Mouse (Mus musculus) liver, embryonic 12.5 days (tissue): ENCODE measurements at regions not wholly inside any gene's neighbourhood (a gene's known extent, or its start where the extent isn't known, plus 50 kb on each side); places are given as distances from the start of the nearest gene placed in this dataset.

Source experiments
- ATAC-seq: fragments of 200-750 bp; cut with Nextera tagmentation; 2 replicates; pipeline ENCODE4 v1.8.0; 2017; ENCODE audit warnings: moderate number of reproducible peaks, mild to moderate bottlenecking, moderate library complexity
- H3K27ac ChIP-seq: fragments of 300-500 bp; sonication (generic); 2 replicates; pipeline ENCODE4 v1.5.1; 2016; ENCODE audit warnings: mild to moderate bottlenecking
- H3K27me3 ChIP-seq: fragments of 300-500 bp; sonication (generic); replicated peaks from 2 replicates; pipeline ENCODE4 v1.6.1; 2016; ENCODE audit warnings: mild to moderate bottlenecking, moderate library complexity
- H3K36me3 ChIP-seq: fragments of 300-500 bp; sonication (generic); 2 replicates; pipeline ENCODE4 v1.6.1; 2016; ENCODE audit warnings: mild to moderate bottlenecking, moderate library complexity
- H3K4me1 ChIP-seq: fragments of 300-500 bp; sonication (generic); 2 replicates; pipeline ENCODE4 v1.6.1; 2016
- H3K4me2 ChIP-seq: fragments of 300-500 bp; sonication (generic); 2 replicates; pipeline ENCODE4 v1.6.1; 2016; ENCODE audit warnings: mild to moderate bottlenecking, moderate library complexity
- H3K4me3 ChIP-seq: fragments of 300-500 bp; sonication (generic); 2 replicates; pipeline ENCODE4 v1.5.1; 2016; ENCODE audit warnings: mild to moderate bottlenecking, moderate library complexity
- H3K9ac ChIP-seq: fragments of 300-500 bp; sonication (generic); 2 replicates; pipeline ENCODE4 v1.6.1; 2016; ENCODE audit warnings: mild to moderate bottlenecking, moderate library complexity
- H3K9me3 ChIP-seq: fragments of 300-500 bp; sonication (generic); replicated peaks from 2 replicates; pipeline ENCODE4 v1.6.1; 2016; ENCODE audit warnings: mild to moderate bottlenecking, moderate library complexity
- WGBS: fragments of 180-500 bp; shearing (Covaris S2); methylation state at CpG from one replicate; pipeline ENCODE4 v1.1.7; 2016; ENCODE audit not compliant: insufficient replicate concordance; 5-methylcytosine and 5-hydroxymethylcytosine counted together

DNA sequence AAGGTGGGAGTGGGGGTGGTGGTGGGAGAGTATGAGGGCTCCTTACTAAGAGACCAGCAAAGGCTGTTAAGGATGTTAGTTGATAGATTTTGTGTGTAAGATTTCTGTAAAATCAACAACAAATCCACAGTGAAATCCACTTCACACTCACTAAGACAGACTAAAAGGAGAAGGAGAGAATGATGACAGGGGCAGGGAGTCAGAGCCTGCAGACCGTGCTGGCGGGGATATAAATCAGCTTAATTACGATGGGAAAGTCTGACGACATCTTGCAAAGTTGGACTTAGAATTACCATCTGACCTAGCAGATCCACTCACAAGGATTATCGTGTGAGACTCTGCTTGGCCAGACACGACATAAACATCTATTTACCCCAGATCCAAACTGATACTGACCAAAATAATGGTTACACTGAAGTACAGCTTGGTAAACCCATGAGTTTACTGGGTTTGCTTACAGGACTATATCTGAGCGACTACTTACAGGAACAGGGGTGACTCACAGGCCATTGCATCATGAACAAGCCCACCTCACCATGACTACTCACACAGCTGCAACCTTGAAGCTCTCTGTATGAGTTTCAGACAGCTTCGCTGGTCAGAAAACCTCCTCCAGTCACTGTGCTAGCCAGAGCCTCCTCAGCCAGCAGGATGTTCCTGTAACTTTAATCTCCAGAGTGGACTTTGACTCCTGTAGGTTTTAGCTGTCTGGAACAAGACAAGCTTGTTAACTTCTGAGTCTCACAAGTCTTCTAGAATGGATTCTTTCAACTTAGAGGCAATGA lies 50.5 kb upstream of the Ednra start:
- no peaks in the 10 kb centered on the region for H3K36me3 ChIP-seq
- no peak overlapping the region for H3K4me2 ChIP-seq
- 67% methylated on average over 8 of the region's 8 CpGs for WGBS
- no peak overlapping the region for H3K9ac ChIP-seq
- no peaks in the 10 kb centered on the region for H3K9me3 ChIP-seq
- H3K4me1 ChIP-seq = no peaks in the 10 kb centered on the region
- H3K4me3 ChIP-seq = no peak overlapping the region
- ATAC-seq = no peak
- H3K27ac ChIP-seq = no peak overlapping the region
- H3K27me3 ChIP-seq = no peaks in the 10 kb centered on the region

GRCm38 (mm10) chr8:77775526-77775925 lies 51.3 kb upstream of the Ednra start:
- ATAC-seq = no peak
- WGBS = 66% methylated on average over 3 of the region's 3 CpGs
- H3K4me3 ChIP-seq = no peak overlapping the region
- H3K9me3 ChIP-seq = no peaks in the 10 kb centered on the region
- H3K36me3 ChIP-seq = no peaks in the 10 kb centered on the region
- H3K27ac ChIP-seq = no peak overlapping the region
- no peaks in the 10 kb centered on the region for H3K27me3 ChIP-seq
- H3K4me1 ChIP-seq = no peaks in the 10 kb centered on the region
- no peak overlapping the region for H3K4me2 ChIP-seq
- H3K9ac ChIP-seq = no peak overlapping the region

- Histone ChIP-seq H3K4me3 (no peak overlapping the region), H3K27me3 (no peaks in the 10 kb centered on the region), H3K27ac (no peak overlapping the region), H3K4me1 (no peaks in the 10 kb centered on the region), H3K36me3 (no peaks in the 10 kb centered on the region), H3K9me3 (no peaks in the 10 kb centered on the region), H3K9ac (no peak overlapping the region), H3K4me2 (no peak overlapping the region)
- WGBS = 59% methylated on average over 5 of the region's 5 CpGs
- no peak for ATAC-seq
Observed at GRCm38 (mm10) chr8:77777597-77777996, 53.3 kb upstream of the Ednra start.

- no peak for ATAC-seq
- H3K9me3 ChIP-seq = no peaks in the 10 kb centered on the region
Observed at GRCm38 (mm10) chr8:77785676-77786255, 61.5 kb upstream of the Ednra start.

GRCm38 (mm10) chr8:77794911-77795310 lies 70.6 kb upstream of the Ednra start:
- no peak overlapping the region for H3K4me3 ChIP-seq
- H3K27ac ChIP-seq = no peak overlapping the region
- ATAC-seq = no peak
- 26% methylated on average over 1 of the region's 1 CpGs for WGBS
- no peaks in the 10 kb centered on the region for H3K9me3 ChIP-seq
- H3K9ac ChIP-seq = no peak overlapping the region
- H3K4me2 ChIP-seq = no peak overlapping the region
- H3K4me1 ChIP-seq = no peaks in the 10 kb centered on the region
- no peaks in the 10 kb centered on the region for H3K36me3 ChIP-seq
- H3K27me3 ChIP-seq = no peaks in the 10 kb centered on the region

More at GRCm38 (mm10) chr8:77785676-77786255, 61.5 kb upstream of the Ednra start:
- WGBS = 55% methylated on average over 4 of the region's 4 CpGs
- Histone ChIP-seq H3K9ac (no peak overlapping the region), H3K4me1 (no peaks in the 10 kb centered on the region), H3K27me3 (no peaks in the 10 kb centered on the region), H3K4me3 (no peak overlapping the region), H3K36me3 (no peaks in the 10 kb centered on the region), H3K27ac (no peak overlapping the region), H3K4me2 (no peak overlapping the region)

GRCm38 (mm10) chr8:77803147-77803903 lies 79.1 kb upstream of the Ednra start:
- Histone ChIP-seq H3K36me3 (no peaks in the 10 kb centered on the region), H3K9ac (no peak overlapping the region), H3K27me3 (no peaks in the 10 kb centered on the region), H3K9me3 (no peaks in the 10 kb centered on the region), H3K4me1 (no peaks in the 10 kb centered on the region), H3K27ac (no peak overlapping the region), H3K4me3 (no peak overlapping the region), H3K4me2 (no peak overlapping the region)
- 70% methylated on average over 9 of the region's 9 CpGs for WGBS
- ATAC-seq = no peak

DNA sequence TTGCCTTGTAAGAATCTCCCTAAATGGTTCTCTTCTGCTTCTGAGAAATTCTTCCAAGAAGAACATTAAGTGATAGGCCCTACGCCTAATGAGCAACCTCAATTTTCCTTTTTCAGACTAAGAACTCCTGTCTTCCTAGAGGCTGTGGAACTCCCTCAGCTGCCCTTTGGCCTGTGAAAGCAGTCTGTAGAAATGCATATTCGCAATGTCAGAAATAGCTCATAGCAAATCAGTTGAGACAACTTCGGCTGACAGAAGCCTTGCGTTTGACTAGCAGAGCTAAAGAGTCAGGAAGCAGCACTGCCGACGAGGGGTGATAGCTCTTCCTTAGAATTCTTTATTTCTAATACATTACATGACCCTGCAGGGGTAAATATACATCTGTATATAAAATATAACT lies 80.3 kb upstream of the Ednra start:
- no peaks in the 10 kb centered on the region for H3K4me1 ChIP-seq
- H3K9me3 ChIP-seq = no peaks in the 10 kb centered on the region
- no peak overlapping the region for H3K4me3 ChIP-seq

GRCm38 (mm10) chr8:77804956-77805355 lies 80.7 kb upstream of the Ednra start:
- Histone ChIP-seq H3K4me3 (no peak overlapping the region), H3K9ac (no peak overlapping the region), H3K4me1 (no peaks in the 10 kb centered on the region), H3K4me2 (no peak overlapping the region), H3K27ac (no peak overlapping the region), H3K9me3 (no peaks in the 10 kb centered on the region), H3K27me3 (no peaks in the 10 kb centered on the region), H3K36me3 (no peaks in the 10 kb centered on the region)
- WGBS = 19% methylated on average over 4 of the region's 4 CpGs
- no peak for ATAC-seq

More for the DNA sequence above, 80.3 kb upstream of the Ednra start:
- ATAC-seq = no peak
- Histone ChIP-seq H3K36me3 (no peaks in the 10 kb centered on the region), H3K27me3 (no peaks in the 10 kb centered on the region), H3K9ac (no peak overlapping the region), H3K27ac (no peak overlapping the region), H3K4me2 (no peak overlapping the region)
- 36% methylated on average over 6 of the region's 6 CpGs for WGBS

GRCm38 (mm10) chr8:77805657-77806056 lies 81.4 kb upstream of the Ednra start:
- WGBS = 33% methylated on average over 6 of the region's 6 CpGs
- no peak overlapping the region for H3K9ac ChIP-seq
- no peak for ATAC-seq
- H3K4me1 ChIP-seq = no peaks in the 10 kb centered on the region
- H3K9me3 ChIP-seq = no peaks in the 10 kb centered on the region
- no peaks in the 10 kb centered on the region for H3K36me3 ChIP-seq
- no peak overlapping the region for H3K27ac ChIP-seq
- H3K27me3 ChIP-seq = no peaks in the 10 kb centered on the region
- no peak overlapping the region for H3K4me3 ChIP-seq
- H3K4me2 ChIP-seq = no peak overlapping the region

DNA sequence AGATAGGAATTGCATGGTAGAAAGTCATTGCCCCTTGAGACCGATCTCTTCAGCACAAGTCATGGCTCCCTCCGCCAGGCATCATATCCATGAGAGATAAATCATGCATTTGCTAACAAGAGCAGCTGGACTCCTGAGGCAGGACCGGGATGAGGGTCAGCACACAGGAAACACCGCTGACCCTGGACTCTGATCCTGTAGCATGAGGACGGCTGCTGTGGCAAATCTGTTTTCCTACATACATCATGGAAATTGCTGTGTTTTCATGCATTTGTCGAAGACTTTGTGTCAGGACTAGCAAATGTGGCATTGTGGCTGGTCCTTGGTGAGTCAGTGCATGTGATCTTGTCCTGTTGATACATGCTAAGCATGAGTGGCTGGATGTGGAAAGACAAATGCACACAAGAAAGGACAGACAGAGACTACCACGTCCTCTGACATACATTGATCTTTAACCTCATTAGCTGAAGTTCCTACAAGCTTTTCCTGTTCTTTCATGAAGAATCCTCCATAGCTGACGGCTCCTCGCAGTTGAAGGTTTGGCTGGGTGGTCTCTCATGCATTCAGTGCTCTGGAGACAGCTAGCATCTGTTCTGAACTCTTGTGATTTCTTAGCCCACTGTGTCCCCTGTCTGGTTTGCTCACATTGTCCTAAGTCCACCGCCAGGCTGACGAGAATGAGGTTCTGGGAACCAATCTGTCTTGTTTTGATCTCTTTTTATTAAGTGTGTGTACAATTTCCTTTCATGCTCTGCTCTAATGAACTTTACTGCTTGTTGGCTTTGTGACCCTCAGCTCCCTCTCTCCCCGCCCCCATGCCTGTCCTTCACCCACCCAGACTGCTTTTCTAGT lies 90.8 kb upstream of the Ednra start:
- no peak for ATAC-seq
- no peak overlapping the region for H3K27ac ChIP-seq

GRCm38 (mm10) chr8:77815648-77815971 lies 91.3 kb upstream of the Ednra start:
- no peak overlapping the region for H3K9ac ChIP-seq
- H3K27me3 ChIP-seq = no peaks in the 10 kb centered on the region
- no peaks in the 10 kb centered on the region for H3K9me3 ChIP-seq
- no peak overlapping the region for H3K4me2 ChIP-seq
- H3K36me3 ChIP-seq = no peaks in the 10 kb centered on the region
- H3K4me3 ChIP-seq = no peak overlapping the region
- H3K27ac ChIP-seq = no peak overlapping the region
- ATAC-seq = no peak
- H3K4me1 ChIP-seq = no peaks in the 10 kb centered on the region
- 52% methylated on average over 7 of the region's 7 CpGs for WGBS

More for the DNA sequence above, 90.8 kb upstream of the Ednra start:
- Histone ChIP-seq H3K4me1 (no peaks in the 10 kb centered on the region), H3K27me3 (no peaks in the 10 kb centered on the region), H3K9ac (no peak overlapping the region), H3K9me3 (no peaks in the 10 kb centered on the region), H3K4me3 (no peak overlapping the region), H3K4me2 (no peak overlapping the region), H3K36me3 (no peaks in the 10 kb centered on the region)
- 55% methylated on average over 12 of the region's 12 CpGs for WGBS

- Histone ChIP-seq H3K9me3 (no peaks in the 10 kb centered on the region), H3K27ac (no peak overlapping the region), H3K36me3 (no peaks in the 10 kb centered on the region), H3K4me1 (no peaks in the 10 kb centered on the region), H3K4me3 (no peak overlapping the region), H3K4me2 (no peak overlapping the region), H3K9ac (no peak overlapping the region), H3K27me3 (no peaks in the 10 kb centered on the region)
- ATAC-seq = no peak
- 84% methylated on average over 4 of the region's 4 CpGs for WGBS
Observed at GRCm38 (mm10) chr8:77816217-77816616, 92.0 kb upstream of the Ednra start.
